Mouse (Mus musculus) embryonic stem cell, embryonic (primary cell): ENCODE data around the gene Krtap9-1.
"Not testable (repeated sequence)": the region's sequence is repeated elsewhere in the genome, so short reads cannot be mapped to it uniquely, and the experiment has no call there.

ENCODE experiments used
- CTCF ChIA-PET, 4 experiments: fragments of 300-600 bp in 2 of 4; fragments of 350-600 bp in 2 of 4; sonication (Branson Sonifier 250); formaldehyde crosslinking; loops; one replicate each; lab custom pipeline; 2022; ENCODE audit warnings: inconsistent platforms in 2 of 4; lab: Charles Lee
- POLR2A ChIA-PET, 4 experiments: fragments of 300-600 bp in 2 of 4; fragments of 350-600 bp in 2 of 4; sonication (Branson Sonifier 250); formaldehyde crosslinking; loops; one replicate each; lab custom pipeline; 2022; ENCODE audit warnings: antibody characterized with exemption in 4 of 4, inconsistent platforms in 1 of 4; lab: Charles Lee

The Krtap9-1 gene

DNA sequence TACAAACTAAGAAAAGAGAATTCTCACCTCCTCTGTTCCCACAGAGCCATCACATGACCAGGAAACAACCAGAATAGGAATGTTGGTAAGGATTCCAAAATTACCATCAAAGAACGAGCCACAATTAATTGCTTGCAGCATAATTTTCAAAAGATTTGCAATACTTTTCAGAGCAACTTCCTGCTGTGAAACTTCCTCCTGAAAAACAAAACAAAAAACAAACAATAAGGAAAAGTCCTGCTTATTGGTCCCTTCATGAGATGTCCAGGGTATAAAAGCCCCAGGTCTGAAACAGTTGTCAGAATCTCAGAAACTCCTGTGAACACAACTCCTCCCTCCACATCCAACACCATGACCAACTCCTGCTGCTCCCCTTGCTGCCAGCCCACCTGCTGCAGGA is at the start of gene Krtap9-1:
Gene Krtap9-1 (plus strand): TSS at position 301 of the 400 bp plus-strand sequence.
- POLR2A ChIA-PET: not testable (repeated sequence)

DNA sequence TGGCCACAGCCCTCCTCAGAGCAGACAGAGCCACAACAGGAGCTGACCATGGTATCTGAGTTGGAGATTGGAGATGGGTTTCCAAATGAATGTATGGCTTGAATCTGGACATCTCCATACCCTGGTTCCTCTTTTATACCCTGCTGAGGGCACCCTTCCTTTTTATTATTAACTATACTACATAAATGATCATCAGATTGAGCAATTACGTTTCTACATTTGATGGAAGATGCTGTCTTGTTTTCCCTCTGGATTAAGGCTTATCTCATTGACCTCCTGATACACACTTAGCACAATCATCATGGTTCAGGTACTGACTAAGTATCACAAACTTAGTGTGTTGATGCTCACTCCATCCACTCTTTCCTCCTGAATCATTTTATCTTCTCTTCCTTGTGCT is 35.2 kb upstream of the Krtap9-1 start, which contains the start of gene 2300003K06Rik:
Gene 2300003K06Rik (minus strand): TSS at position 101 of the 400 bp plus-strand sequence.
- CTCF ChIA-PET: interaction anchor here in 2 of 4 experiments (0.6 kb wide), 2 partner anchors 482 to 570 kb away, joined by 3 read pairs; partner anchors contain the start of gene Eif1 (in 1 of the 2)

More for the DNA sequence above, at the start of gene Krtap9-1:
- CTCF ChIA-PET: not testable (repeated sequence)

DNA sequence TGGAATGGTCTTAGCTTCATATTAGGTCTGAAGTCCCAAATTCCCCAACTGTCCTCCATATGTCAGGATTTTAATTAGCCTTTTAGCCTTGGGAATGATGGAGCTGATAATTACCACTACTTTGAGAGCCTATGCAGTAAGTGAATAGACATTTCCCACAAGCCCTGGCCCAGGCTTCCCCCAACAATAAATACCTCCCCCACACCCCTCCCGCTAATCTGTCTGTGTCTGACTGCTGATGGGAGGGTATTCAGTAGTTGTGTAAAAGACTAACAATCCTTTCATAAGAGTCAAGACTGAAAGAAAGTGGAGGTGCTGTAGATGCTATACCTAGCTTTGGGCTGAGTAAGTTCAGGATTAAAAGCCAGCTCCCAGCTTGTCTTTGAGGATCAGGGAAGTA is 31.0 kb upstream of the Krtap9-1 start:
- ChIA-PET POLR2A (no interaction called here), CTCF (no interaction called here)

More for the DNA sequence above, 35.2 kb upstream of the Krtap9-1 start, which contains the start of gene 2300003K06Rik:
- POLR2A ChIA-PET: interaction anchor here in 1 of 4 experiments (0.5 to 1.2 kb wide), 2 partner anchors 19 to 55 kb away, joined by 3 read pairs; no protein-coding TSS in a partner anchor

DNA sequence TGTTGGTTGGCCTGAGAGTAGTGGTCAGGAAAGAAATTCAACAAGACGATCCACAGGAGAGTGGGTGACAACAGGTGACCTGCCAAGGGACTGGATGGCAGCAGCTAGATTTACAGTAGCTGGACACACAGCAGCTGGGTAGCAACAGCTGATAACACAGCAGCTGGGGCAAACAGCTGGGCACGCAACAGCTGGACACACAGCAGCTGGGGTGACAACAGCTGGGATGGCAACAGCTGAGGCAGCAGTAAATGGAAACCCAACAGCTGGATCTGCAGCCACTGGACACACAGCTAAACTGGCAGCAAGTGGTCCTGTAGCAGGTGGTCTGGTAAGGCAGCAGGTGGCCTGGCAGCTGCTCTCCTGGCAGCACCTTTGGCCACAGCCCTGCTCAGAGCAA is 26.4 kb upstream of the Krtap9-1 start:
- CTCF ChIA-PET: interaction anchor here in 1 of 4 experiments (1.0 kb wide), 1 partner anchor 454 kb away, joined by 3 read pairs; no protein-coding TSS in a partner anchor
- POLR2A ChIA-PET: no interaction called here

DNA sequence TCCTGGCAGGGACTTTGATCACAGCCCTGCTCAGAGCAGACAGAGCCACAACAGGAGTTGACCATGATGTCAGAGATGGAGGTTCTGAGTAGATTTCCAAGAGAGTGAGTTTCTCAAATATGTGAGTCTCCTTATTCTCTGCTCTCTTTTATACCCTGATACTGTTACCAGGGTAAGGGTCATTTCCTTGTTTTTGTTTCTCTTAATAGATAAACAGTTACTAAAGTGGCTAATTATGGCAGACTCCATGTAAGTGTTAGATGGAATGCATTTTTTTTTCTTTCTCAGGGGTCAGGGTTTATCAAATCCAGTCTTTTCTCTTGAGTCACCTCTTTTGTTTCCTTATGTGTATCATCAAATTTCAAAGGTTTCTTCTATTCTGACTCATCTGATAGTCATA is 21.7 kb upstream of the Krtap9-1 start, which contains the start of gene Krtap4-16:
Gene Krtap4-16 (minus strand): TSS at position 101 of the 400 bp plus-strand sequence.
- POLR2A ChIA-PET: no interaction called here
- CTCF ChIA-PET: no interaction called here

DNA sequence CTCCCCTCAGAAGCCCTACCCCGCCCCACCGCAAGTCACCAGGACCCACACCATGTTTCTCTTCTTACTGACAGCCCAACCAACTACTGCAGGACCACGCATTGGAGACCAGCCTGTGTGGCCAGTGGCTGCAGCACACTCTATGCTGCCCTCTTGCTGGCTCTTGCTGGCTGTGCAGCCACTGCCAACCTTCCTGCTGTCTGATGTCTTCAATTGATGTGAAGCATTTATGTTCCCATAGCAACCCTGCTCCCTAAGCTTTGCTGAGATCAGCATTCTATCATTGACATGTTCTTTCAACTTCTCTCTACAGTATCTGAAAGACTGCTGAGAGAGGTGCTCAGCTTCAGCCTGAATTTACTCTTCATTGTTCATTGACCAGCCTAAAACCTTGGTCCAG is 19.1 kb upstream of the Krtap9-1 start:
- POLR2A ChIA-PET: no interaction called here
- CTCF ChIA-PET: interaction anchor here in 1 of 4 experiments (1.0 kb wide), 1 partner anchor 444 kb away, joined by 3 read pairs; no protein-coding TSS in a partner anchor

DNA sequence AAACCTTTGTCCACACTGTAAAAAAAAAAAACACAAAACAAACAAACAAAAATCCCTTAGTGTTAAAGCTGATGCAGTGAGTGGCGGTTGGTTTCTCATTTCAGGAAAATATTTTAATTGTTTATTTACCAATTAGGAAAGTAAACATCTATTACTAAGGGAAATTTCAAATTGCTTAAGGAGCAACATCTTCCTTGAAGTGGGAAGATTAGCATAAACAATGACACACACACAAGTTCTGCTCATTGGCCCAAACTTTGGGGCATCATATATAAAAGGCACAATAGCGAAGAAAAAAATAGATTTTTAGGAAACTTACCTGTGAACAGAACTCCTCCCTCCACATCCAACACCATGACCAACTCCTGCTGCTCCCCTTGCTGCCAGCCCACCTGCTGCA is 15.6 kb upstream of the Krtap9-1 start, which contains the start of gene Gm11568:
Gene Gm11568 (plus strand): TSS at position 301 of the 400 bp plus-strand sequence.
- ChIA-PET POLR2A (no interaction called here), CTCF (no interaction called here)

DNA sequence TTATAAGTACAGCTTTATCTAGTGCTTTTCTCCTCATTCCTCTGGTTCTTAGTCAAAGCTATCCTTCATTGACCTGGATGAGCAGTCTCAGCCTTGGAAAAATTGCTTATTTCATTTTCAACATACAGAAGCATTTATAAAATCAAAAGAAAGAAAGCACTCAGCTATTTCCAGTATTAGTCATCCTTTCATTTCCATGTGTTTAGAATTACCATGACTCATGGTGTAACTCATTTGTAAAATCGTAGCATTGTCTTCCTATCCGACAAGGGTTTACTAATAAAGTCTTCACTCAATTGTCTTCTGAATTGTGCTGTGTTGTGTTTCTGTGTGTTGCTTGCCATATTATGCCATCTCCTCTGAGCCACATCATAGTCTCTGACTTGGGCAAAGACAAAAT is 14.4 kb upstream of the Krtap9-1 start:
- ChIA-PET POLR2A (no interaction called here), CTCF (interaction anchor here in 1 of 4 experiments (0.7 kb wide), 1 partner anchor 403 kb away, joined by 4 read pairs; no protein-coding TSS in a partner anchor)

DNA sequence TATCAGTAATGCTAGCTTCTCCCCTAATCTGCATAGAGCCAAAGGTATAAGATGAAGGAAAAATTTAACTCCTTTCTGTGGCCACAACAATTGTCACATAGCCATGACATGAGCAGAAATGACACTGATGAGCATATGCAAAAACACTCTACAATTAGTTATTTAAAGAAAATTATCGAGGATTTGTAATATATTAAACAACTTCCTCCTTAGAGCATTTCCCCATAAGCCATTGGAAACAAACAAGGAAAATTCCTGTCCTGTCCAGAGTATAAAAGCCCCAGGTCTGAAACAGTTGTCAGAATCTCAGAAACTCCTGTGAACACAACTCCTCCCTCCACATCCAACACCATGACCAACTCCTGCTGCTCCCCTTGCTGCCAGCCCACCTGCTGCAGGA is 9.0 kb upstream of the Krtap9-1 start, which contains the start of gene Gm11559:
Gene Gm11559 (plus strand): TSS at position 301 of the 400 bp plus-strand sequence.
- CTCF ChIA-PET, POLR2A ChIA-PET: not testable (repeated sequence)

DNA sequence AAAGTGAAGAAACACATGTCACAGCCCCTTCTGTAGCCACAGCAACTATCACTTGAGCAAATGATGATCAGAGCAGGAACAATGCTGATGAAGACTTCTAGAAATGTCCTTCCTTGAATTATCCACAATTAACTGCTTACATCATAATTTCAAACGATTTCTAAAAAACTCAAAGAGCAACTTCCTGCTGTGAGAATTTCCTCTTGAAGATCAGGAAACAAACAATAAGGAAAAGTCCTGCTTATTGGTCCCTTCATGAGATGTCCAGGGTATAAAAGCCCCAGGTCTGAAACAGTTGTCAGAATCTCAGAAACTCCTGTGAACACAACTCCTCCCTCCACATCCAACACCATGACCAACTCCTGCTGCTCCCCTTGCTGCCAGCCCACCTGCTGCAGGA is 5.7 kb downstream of the Krtap9-1 start, which contains the start of gene Gm11567:
Gene Gm11567 (plus strand): TSS at position 301 of the 400 bp plus-strand sequence.
- POLR2A ChIA-PET, CTCF ChIA-PET: not testable (repeated sequence)

DNA sequence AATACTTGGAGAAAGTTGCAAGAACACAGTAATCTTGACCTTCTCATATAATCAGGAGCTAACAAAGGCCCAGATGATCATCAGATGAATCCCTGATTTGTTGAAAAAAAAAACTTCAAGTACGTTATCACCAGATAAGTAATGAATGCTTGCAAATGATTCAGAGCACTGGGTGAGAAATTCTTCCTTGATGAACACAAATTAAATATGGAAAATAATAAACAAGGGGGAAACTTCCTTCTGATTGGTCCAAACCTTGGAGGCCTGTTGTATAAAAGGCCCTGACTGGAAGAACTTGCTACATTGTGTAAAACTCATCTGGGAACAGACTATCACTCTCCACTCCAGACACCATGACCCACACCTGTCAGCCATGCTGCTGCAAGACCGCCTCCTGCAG is 34.4 kb downstream of the Krtap9-1 start, which contains the start of gene Krtap31-1:
Gene Krtap31-1 (plus strand): TSS at position 301 of the 400 bp plus-strand sequence.
- ChIA-PET CTCF (interaction anchor here in 1 of 4 experiments (0.6 kb wide), 1 partner anchor 716 kb away, joined by 3 read pairs; no protein-coding TSS in a partner anchor), POLR2A (interaction anchor here in 1 of 4 experiments (0.6 kb wide), 1 partner anchor 116 kb away, joined by 4 read pairs; no protein-coding TSS in a partner anchor)

DNA sequence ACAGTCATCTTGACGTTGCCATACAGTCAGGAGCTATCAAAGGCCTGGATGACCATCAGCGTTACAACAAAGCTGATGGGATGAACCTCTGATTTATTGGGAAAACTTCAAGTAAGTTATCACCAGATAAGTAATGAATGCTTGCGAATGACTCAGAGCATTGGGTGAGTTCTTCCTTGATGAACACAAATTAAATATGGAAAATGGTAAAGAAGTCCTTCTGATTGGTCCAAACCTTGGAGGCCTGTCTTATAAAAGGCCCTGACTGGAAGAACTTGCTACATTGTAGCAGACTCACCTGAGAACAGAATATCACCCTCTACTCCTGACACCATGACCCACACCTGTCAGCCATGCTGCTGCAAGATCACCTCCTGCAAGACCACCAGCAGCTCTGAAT is 41.3 kb downstream of the Krtap9-1 start, which contains the start of gene Gm11565:
Gene Gm11565 (plus strand): TSS at position 301 of the 400 bp plus-strand sequence.
- POLR2A ChIA-PET: no interaction called here
- CTCF ChIA-PET: interaction anchor here in 1 of 4 experiments (0.6 kb wide), 1 partner anchor 959 kb away, joined by 3 read pairs; no protein-coding TSS in a partner anchor
